Mouse (Mus musculus) bone marrow, adult 2 months (tissue): ENCODE data around the gene Kif1b. TPM values are rescaled to one million over a fixed set of nuclear protein-coding genes. Genes with fewer than 3 reads are reported as not detected.

ENCODE experiments used
- H3K27ac ChIP-seq: fragments of 200-500 bp; 2 replicates; pipeline ENCODE4 v1.5.1; 2012; ENCODE audit warnings: low read depth, mild to moderate bottlenecking, control low read depth, inconsistent platforms, low read length; ENCODE audit not compliant: control insufficient read depth, poor library complexity, insufficient read depth
- H3K4me1 ChIP-seq: fragments of 200-500 bp; 2 replicates; pipeline ENCODE4 v1.6.1; 2011; ENCODE audit warnings: low read length; ENCODE audit not compliant: control insufficient read depth, insufficient read depth
- H3K4me3 ChIP-seq: fragments of 200-500 bp; replicated peaks from 2 replicates; pipeline ENCODE3; 2011; ENCODE audit warnings: mild to moderate bottlenecking, low read depth, low read length, control low read depth; ENCODE audit not compliant: control insufficient read depth
- CTCF ChIP-seq: fragments of 200-500 bp; IDR thresholded peaks from 2 replicates; pipeline ENCODE4 v1.5.1; 2011; ENCODE audit warnings: low read length, control low read depth; ENCODE audit not compliant: control insufficient read depth, insufficient read depth
- POLR2A ChIP-seq: fragments of 200-500 bp; IDR thresholded peaks from 2 replicates; pipeline ENCODE4 v1.6.1; 2011; ENCODE audit warnings: low read depth, mild to moderate bottlenecking, control low read depth, low read length, borderline replicate concordance; ENCODE audit not compliant: control insufficient read depth
- WGBS: fragments of 180-500 bp; shearing (Covaris S2); methylation state at CpG from one replicate; pipeline ENCODE4 v1.1.7; 2018; 5-methylcytosine and 5-hydroxymethylcytosine counted together
- polyA plus RNA-seq: library from polyadenylated mRNA; stranded (reverse); fragments of >200 nt; gene quantifications from 2 replicates; pipeline ENCODE4 v1.2.4, GENCODE M21; 2011; ENCODE audit warnings: low replicate concordance; ENCODE audit not compliant: missing spikeins, insufficient read depth, insufficient read length

Gene Kif1b
- 3.1 and 11.5 TPM in 2 replicates for polyA plus RNA-seq

DNA sequence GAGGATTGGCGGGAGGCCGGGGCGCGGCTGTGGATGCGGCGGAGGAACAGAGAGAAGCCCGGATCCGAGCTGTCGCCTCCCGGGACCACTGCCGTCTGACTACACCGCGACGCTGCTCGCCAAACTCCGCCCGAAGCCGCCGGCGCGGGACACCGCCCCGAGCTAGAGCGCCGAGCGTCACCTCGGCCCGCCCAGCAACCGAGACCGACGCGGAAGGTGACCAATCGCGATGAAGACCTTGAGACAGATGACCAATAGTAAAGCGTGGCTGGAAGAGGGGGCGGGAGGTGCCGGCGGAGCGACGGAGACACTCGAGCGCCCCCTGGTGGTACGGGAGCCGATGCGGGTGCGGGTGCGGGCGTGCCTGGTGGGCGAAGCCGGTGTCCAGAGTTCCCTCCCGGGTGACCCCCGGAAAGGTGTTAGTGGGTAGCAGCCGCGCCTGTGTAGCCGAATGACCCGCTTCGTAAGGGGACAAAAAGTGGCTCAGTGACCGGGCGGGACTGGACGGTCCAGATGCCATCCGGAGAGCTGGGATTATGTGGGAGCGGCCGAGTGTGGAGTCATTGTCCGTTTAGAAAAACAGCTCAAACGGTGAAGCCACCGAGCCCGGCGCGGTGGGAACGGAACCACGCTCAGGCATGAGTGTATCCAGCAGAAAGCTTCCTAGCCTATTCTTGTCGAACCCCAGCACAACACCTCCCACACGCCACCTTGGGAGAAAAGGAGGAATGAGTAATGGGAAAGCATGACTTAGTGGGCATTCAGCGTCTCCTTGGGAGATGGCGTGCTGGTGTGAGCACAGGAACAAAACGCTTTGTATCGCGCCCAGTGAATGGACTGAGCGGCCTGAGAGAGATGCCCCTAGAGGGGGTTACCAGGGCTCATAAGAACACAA is at the start of gene Kif1b:
TSS of gene Kif1b (minus strand) at position 98 of the 895 bp plus-strand sequence.
- H3K27ac ChIP-seq = peak within 1 kb of the TSS; percentile 74
- peak within 1 kb of the TSS; percentile 60 for H3K4me3 ChIP-seq
- H3K4me1 ChIP-seq = peaks cover 2% of the 10 kb centered on the region; the same call in 1 of the 2 replicates
- 1% methylated on average over 79 of the region's 79 CpGs for WGBS
- peak; percentile 74; the same call in 1 of the 2 replicates for TF ChIP-seq POLR2A
- TF ChIP-seq CTCF = peak; percentile 89

DNA sequence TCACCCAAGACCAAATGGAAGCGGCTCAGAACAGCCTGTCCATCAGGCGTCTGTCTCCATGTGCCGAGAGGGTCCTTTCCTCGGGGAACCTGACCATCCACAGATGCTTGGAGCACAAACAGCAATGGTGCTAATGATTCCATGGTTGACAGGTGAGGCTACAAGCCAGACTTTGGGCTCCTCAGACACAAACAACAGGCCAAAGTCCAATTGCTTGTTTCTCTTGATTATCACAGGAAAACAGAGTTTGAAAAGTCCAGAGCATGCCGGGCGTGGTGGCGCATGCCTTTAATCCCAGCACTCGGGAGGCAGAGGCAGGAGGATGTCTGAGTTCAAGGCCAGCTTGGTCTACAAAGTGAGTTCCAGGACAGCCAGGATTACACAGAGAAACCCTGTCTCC is 47.2 kb upstream of the Kif1b start:
- TF ChIP-seq CTCF (no peak), POLR2A (no peak)
- no peak overlapping the region for H3K27ac ChIP-seq
- no peak overlapping the region for H3K4me3 ChIP-seq
- no peaks in the 10 kb centered on the region for H3K4me1 ChIP-seq
- WGBS = 92% methylated on average over 8 of the region's 8 CpGs

DNA sequence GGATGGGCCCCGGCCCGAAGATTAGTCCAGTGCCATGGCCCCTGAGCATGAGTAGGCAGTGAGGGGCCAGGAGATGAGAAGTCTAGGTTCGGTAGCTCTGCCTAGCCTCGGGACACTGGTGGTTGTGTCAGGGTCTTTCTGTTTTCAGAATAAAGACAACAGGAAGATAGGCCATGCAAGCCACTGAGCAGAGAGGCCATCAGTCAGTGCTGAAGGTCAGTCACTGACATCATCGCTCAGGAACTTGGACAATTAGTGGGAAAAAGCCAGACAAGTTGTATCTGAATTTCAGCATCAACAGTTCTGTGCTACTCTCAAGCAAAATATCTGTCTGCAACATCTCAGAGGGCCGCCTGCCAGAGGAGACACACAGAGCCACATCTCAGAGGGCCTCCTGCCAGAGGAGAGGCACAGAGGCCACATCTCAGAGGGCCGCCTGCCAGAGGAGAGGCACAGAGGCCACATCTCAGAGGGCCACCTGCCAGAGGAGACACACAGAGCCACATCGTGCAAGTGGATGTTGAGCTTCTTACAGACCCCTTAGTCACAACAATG is 44.2 kb upstream of the Kif1b start:
- 88% methylated on average over 8 of the region's 8 CpGs for WGBS
- Histone ChIP-seq H3K27ac (no peak overlapping the region), H3K4me1 (no peaks in the 10 kb centered on the region), H3K4me3 (no peak overlapping the region)
- no peak for TF ChIP-seq POLR2A

DNA sequence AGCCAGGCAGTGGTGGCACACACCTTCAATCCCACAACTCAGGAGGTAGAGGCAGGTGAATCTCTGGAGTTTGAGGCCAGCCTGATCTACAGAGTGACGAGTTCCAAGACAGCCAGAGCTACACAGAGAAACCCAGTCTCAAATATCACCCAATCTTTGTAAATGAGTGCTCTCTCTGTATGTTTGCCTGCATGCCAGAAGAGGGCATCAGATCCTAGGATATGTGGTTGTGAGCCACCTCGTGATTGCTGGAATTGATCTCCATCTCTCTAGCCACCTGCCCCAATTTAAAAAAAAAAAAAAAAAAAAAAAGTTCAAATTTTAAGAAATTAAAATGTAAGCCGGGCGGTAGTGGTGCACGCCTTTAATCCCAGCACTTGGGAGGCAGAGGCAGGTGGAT is 41.5 kb upstream of the Kif1b start:
- H3K4me3 ChIP-seq = no peak overlapping the region
- 79% methylated on average over 5 of the region's 5 CpGs for WGBS
- TF ChIP-seq POLR2A (no peak), CTCF (no peak)
- no peaks in the 10 kb centered on the region for H3K4me1 ChIP-seq
- H3K27ac ChIP-seq = no peak overlapping the region

DNA sequence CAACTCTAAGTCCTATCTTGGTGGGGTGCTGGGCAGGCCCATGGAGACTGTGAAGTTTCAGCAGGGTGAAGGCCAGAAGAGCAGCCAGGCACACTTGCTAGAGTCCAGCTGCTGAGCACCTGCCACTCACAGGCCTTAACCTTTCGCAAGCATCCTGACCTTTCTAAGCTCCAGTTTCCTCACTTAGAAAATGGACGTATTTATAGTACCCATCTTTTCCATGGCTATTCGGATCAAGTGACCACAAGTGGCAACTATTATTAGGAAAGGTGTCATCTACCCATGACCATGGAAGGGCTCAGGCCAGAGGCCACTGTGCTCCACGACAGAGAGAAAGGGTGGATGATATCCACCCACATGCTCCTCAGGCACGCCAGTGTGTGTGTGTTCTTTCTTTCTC is 38.4 kb upstream of the Kif1b start:
- WGBS = 81% methylated on average over 5 of the region's 5 CpGs

DNA sequence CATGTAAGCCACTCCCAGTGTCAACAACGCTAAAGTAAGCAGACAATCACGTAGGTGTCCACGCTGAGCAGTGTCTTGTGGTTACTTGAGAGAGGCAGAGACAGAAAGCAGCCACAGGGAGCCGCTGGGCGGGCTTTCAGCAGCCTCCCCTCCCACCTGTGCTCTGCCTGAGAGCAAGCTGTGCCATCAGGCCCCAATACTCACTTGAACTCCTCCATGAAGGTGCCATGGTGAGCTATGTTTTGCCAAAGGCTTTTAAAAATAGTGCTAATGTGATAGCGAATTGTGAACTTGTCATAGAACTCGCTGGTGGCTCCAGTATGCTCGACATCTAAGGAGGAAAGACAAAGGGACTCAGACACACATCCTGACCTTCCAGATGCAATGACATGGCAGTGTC is 36.8 kb upstream of the Kif1b start:
- WGBS = 83% methylated on average over 8 of the region's 8 CpGs
- H3K4me3 ChIP-seq = no peak overlapping the region

More for the DNA sequence above, 38.4 kb upstream of the Kif1b start:
- TF ChIP-seq CTCF (no peak), POLR2A (no peak)
- H3K27ac ChIP-seq = no peak overlapping the region
- no peaks in the 10 kb centered on the region for H3K4me1 ChIP-seq
- no peak overlapping the region for H3K4me3 ChIP-seq

DNA sequence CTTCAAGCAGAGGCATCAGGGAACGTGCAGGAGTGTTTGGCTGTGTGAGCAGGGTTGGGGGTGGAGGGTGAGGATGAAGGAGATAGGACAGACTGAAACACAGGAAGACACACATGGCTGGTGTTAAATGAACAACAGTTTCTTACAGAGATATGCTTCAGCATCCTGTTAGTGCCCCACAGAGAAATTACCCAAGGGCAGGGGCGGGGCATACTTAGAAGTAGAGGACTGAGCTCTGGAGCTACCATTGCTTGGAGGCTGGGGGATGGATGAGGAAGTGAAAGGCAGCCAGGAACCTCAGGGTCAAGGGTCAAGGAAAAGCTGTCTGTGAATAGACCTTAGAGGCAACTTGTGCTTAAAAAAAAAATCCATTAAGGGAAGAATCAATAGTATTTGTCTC is 33.2 kb upstream of the Kif1b start:
- Histone ChIP-seq H3K4me3 (no peak overlapping the region), H3K27ac (no peak overlapping the region), H3K4me1 (peaks cover 3% of the 10 kb centered on the region; the same call in 1 of the 2 replicates)
- 21% methylated on average over 2 of the region's 2 CpGs for WGBS
- no peak for TF ChIP-seq POLR2A
- no peak for TF ChIP-seq CTCF

More for the DNA sequence above, 36.8 kb upstream of the Kif1b start:
- peaks cover 3% of the 10 kb centered on the region; the same call in 1 of the 2 replicates for H3K4me1 ChIP-seq
- no peak overlapping the region for H3K27ac ChIP-seq
- TF ChIP-seq POLR2A (no peak), CTCF (no peak)

DNA sequence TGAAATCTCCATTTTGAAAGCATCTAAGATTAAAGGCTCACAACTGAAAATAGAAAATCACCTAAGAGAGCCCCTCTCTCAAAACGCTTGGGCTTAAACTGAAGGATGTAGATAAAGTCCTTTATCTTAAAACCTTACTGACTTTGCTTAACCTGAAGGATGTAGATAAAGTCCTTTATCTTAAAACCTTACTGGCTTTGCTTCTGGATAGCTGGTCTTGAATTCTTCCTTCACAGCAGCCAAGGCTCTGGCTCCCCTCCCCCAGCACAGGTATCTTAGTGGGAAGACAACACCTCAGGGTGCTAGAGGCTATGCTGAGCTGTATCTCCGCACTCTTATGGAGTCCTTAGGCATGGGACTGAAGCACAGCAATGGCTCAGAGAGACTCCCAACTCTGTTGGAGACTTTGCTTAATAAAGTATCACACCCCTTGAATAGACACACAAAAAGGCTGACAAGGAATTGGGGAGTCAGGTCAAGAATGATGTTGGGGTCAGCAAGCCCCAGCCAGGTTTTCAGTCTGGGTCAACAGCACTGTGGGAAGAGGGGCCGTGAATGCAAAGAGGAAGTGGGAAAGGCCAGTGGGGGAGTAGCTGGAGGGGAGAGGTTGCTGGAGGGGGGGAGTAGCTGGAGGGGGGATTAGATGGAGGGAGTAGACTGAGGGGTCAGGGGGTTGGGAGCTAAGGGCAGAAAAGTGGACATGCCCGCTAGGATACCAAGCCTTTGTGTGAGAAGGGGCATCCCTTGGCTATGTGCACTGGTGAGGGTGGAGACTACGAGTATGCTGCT is 32.1 kb upstream of the Kif1b start:
- WGBS = 46% methylated on average over 5 of the region's 5 CpGs
- no peak overlapping the region for H3K4me3 ChIP-seq
- no peak overlapping the region for H3K27ac ChIP-seq
- H3K4me1 ChIP-seq = peaks cover 3% of the 10 kb centered on the region; the same call in 1 of the 2 replicates
- TF ChIP-seq CTCF (no peak), POLR2A (no peak)
